Mouse (Mus musculus) lung, postnatal 0 days (tissue): ENCODE data around the gene Ccdc82.

Experiments used
- CTCF ChIP-seq: IDR thresholded peaks from 2 replicates; pipeline ENCODE4 v1.5.1; 2016; ENCODE audit warnings: antibody characterized with exemption, mild to moderate bottlenecking
- EP300 ChIP-seq: IDR thresholded peaks from 2 replicates; pipeline ENCODE4 v1.6.1; 2016; ENCODE audit warnings: antibody characterized with exemption, mild to moderate bottlenecking, control low read depth

GRCm38 (mm10) chr9:13245481-13245880 is 1.3 kb upstream of the Ccdc82 start, which contains the start of gene Jrkl:
- TF ChIP-seq CTCF, result no peak
- no peak for TF ChIP-seq EP300
